Mouse (Mus musculus): ENCODE data around the gene C2cd5.
"Not testable (repeated sequence)": the region's sequence is repeated elsewhere in the genome, so short reads cannot be mapped to it uniquely, and the experiment has no call there.

The C2cd5 gene

DNA sequence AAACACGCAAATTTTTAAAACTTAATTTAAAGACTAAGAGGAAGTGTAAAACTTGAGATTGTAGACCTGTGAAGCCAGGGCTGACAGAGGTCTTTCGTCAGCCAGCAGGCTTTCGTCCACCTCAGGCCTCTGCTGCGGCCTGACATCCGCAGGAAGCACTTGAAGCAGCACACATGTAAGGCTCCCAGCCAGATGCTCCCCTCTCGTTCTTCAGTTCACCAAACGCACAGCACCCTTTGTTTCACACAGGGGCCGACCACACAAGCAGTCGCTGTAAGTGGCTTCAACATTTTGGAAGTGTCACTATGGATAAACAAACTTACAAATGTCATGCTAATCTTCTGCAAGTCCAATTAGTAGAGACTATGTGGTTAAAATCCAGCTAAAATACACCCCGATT is 72.5 kb downstream of the C2cd5 start:
- no peak for DNase-seq (ENCODE audit: low read depth in 1 of 2, low spot score in 2 of 2)

DNA sequence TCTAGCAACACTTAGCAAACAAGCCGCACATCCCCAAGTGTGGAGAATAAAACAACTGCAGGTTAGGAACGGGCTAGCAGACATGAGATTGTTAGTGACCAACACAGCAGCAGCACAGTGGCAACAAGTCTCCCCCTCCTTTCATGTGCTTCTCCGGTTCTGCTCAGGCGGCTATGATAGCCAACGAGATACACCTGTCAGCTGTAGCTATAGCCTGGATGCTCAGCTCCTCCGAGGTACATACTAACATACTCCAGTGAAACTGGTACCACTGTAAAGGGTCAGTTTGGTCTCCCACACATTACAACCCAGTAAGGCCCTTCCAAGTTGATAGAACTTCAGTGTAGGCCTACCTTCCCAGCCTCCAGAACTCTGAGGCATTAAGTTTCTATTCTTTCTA is 76.2 kb downstream of the C2cd5 start:
- no peak for DNase-seq (ENCODE audit: low read depth in 1 of 2, low spot score in 2 of 2)

DNA sequence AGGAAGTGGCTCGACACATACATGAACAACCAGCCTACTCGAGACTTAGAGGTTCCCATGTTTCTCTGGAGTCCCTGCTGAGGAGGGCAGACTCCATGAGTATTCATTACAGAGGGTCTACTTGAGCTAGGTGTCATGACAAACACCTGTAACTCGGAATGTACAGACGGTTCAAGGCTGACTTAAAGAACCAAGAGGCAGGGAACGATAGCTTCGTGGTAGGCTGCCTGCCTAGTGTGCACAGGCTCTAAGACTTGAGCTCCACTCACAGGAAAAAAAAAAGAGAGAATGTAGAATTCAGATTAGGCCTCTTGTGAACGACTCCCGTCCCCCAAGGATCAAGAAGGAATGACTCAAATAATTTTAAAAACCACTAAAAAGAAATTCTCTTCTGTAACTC is 78.2 kb downstream of the C2cd5 start:
- DNase-seq (ENCODE audit: low read depth in 1 of 2, low spot score in 2 of 2), result no peak

DNA sequence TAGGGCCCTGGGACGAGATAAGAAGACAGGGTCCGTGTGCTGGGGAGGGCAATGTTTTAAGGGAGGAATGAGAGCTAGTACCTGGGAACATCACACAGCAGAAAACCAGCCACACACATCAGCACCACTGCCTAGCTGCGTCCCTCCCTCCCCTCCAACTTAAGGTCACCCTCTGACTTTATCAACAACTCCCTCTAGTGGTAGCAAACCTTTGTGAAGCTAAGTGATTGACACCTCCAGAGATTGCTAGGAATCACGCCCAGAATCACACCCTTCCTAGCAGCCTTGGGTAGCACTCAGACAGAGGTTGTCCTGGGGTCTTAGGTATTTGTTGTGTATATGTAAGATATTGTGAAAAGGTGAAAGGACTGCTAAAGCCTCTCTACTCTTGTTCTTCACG is 79.3 kb downstream of the C2cd5 start:
- no peak for DNase-seq (ENCODE audit: low read depth in 1 of 2, low spot score in 2 of 2)

DNA sequence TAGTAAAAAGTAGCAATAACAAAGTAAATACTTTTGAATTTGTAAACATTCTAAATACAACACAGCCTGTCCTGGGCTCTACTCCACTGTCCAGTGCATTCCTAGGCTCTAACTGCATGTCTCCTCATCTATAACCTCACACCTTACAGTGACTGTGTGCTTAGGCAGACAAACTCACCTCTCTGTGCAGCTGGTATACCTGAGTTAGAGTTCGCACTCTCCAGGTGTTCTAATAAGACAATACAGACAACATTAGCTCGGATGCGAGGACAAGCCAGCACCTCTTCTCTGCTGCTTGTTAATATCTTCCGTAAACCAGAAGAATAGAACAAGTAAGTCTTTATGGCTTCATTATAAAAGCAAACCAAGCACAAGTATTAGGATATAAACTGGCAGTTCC is 79.8 kb downstream of the C2cd5 start:
- DNase-seq (ENCODE audit: low read depth in 1 of 2, low spot score in 2 of 2), result no peak

DNA sequence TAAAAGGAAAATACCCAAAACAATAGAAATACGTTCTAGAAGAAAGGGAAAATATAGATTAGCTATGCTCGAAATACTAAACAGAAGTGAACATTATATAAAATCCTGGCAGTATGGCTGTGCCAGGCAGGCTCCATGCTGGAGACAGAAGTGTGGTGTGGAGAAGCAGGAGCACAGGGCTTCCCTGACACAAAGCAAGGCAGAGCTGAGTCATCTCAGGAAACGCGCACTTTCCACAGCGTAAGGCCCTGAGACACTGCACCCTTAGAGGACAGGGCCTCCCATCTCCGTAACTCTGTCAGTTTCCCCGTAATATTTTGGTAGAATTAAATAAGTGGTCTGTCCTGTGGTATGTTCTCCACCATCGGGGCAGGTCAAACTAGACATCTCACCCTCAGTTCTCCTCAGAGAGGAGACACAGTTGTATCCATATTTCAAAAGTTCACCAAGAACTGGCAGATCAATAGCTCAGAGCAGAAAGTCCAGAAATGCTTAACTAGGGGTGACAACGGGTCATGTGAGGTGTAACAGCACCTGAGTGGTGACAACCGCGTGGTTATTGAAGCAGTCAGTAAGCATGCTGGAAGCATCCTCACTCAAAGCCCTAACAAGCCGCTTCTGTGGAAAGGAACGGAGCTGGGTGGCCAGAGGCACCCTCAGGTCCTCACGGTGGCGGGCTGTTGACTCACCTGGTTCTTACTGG is 87.3 kb downstream of the C2cd5 start:
- no peak for DNase-seq (ENCODE audit: low read depth in 1 of 2, low spot score in 2 of 2)

DNA sequence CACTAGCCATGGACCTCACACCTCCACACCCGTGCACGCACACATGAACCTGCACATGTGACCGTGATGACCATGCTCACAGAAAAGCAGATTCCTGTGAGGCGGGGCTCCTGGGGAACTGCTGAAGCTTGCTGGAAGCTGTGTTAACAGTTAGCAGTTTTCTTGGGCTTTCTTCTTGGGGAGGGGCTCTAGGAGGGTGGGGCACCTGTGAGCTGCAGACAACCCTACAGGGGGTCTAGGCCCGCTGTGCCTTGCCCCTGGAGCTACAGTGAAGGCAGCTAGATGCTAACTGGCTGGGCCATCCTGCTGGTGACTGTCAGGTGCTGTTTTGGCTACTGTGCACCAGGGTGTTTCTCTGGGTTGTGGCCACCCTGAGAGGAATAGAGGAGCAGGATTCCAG is 91.1 kb downstream of the C2cd5 start:
- DNase-seq (ENCODE audit: low read depth in 1 of 2, low spot score in 2 of 2), result no peak

DNA sequence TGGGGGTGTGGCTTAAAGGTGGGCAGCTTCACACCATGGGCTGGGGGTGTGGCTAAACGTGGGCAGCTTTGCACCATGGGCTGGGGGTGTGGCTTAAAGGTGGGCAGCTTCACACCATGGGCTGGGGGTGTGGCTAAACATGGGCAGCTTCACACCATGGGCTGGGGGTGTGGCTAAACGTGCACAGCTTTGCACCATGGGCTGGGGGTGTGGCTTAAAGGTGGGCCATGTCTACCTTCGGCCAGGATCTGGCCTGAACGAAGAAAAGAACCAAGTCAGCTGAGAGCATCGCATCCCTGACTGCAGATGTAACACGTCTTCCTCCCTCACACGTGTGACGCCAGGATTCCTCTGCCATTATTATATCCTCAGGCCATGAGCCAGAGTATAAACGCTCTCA is 94.7 kb downstream of the C2cd5 start:
- not testable (repeated sequence) for DNase-seq (ENCODE audit: low read depth in 1 of 2, low spot score in 2 of 2)

DNA sequence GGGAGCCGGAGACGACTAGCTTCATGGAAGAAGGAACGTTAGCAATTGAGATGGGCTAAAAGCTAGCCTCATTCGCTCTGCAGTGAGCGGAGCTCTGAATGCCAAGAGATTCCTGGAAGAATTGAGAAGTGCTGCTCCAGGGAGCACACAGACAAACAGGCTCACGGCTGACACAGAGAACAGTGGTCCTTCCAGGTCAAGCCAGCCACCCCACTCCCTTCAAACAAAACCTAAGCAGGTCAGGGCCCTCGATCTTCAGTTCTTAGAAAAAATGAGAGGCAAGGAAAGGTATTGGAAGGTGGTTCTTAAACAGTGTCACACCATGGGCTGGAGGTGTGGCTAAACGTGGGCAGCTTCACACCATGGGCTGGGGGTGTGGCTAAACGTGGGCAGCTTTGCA is 95.1 kb downstream of the C2cd5 start:
- DNase-seq (ENCODE audit: low read depth in 1 of 2, low spot score in 2 of 2), result no peak

DNA sequence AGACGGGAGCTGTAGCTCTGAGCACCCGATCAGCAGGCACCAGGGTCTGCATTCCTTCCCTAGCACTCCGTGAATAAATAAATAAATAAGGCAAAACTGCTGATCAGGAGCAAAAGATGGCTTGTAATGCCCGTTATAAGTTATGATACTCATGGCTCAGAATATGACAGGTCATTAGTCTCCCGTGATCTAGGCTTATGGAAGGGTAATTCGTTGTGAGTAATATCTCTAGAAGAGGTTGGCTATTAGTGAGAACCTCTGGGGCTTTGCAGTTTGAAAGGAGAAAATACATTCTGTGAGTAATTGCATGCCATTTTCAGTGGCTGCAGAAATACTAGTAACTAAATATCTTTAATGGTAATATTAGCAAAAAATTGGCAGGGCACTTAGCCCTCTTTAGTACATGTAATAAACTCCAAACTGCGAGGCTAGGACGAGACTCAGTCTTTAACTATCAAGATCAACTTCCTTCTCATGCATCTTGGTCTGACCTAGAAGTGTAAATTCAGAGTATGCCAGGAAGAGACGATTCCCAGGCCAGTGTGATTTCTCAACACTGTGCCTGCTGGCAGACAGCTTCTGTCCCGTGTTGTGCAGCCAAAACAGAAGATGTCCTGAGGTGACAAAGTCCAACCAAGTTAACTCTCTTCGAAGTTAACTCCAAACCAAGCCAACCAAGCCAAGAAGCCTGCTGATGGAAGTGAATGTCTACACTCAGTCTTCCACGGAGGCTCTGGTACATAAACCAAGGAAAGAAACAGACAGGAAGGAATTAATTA is 101.5 kb downstream of the C2cd5 start:
- no peak for DNase-seq (ENCODE audit: low read depth in 1 of 2, low spot score in 2 of 2)

DNA sequence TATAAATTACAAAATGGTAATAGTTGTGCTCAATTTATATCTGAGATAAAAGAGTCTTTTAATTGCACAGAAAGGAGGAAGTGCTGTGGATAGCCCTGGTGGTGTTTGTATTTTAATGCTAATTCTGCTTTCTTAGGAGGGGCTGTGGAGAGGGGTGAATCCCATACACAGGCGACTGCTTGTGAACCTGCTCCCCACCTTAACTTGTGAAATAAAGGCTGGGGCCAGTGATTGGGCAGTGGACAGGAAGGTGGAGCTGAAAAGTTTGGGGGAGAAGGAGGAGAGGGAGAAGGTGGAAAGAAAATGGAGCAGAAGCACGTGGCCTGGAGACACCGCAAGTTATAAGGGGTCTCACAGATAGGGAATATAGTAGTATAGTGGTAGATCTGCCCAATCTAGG is 103.1 kb downstream of the C2cd5 start:
- no peak for DNase-seq (ENCODE audit: low read depth in 1 of 2, low spot score in 2 of 2)

DNA sequence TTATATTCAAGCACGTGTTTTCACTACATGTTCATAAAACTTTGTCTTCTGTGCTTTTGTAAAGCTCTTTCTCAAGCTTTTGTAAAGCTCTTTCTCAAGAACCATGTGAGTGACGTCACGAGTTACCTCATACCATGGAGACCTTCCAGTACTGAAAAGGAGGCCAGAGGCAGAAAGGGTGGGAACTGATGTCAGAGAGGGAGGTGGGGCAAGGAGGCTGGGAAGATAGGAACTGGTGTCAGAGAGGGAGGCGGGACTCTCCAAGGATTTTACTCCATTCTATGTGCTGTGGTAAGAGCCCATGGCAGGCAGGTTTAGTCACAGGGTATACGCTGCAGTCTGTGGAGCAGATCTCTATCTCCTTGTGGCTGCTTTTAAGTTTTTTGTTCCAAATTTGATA is 104.4 kb downstream of the C2cd5 start:
- DNase-seq (ENCODE audit: low read depth in 1 of 2, low spot score in 2 of 2), result no peak

DNA sequence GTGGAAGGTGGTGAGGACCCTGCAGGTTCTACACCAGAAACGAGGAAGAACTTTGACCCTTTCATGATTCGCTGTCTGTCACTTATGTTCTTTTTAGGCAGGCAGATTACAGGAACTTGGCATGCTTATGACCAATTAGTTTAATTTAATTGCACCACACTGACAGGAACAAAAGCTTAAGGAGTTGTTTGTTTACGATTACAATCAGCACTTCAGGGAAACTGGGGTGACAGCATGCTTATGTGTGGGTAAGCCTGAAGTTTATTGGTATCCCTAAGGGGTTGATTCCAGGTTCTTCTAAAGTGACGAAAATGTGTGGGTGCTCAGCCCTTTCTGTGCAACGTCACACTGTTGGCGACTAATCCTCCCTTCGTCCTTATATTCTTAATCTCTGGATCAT is 105.1 kb downstream of the C2cd5 start:
- DNase-seq (ENCODE audit: low read depth in 1 of 2, low spot score in 2 of 2), result no peak

DNA sequence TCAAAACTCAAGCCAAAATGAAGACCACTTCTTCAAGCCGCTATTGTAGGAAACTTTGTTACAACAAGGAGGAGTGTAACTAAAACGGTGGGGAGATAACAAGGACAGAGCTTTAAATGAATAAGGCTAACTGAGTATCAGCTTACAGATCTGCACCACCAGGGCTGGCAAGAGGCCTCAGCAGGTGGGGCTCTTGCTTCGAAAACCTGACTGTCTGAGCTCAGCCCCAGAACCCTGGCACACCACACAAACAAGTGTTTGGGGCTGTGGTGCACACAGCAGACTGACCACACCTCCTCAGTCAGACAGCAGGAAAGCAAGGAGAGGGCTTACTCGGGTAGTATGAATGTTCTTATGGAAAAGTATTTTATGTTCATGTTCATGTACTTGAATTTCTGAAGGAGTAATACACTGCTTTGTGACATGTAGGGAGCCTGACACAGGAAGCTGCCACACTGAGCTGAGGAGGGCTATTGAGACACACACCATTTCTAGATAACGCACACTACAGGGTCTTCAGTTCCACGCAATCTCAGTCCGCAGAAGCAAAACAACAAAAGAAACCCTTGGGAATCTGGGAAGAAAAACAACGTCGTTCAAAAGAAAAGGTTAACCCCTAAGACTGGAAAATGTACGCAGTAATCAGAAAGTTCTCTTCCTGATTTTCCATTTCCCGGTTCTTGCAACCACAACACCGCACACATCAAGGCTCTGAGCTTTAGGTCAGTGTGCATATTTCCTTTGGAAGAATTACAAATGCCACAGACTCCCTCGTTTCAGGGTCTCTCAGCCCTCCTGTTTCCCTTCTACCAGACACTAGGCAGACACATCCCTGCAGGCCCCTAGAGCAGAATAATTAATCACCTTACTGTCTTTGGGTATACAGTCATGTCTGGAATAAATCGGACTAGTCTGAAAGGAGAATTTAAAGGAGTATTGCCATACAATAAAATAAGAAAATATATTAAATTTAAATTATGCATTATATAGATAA is 105.9 kb downstream of the C2cd5 start:
- no peak for DNase-seq (ENCODE audit: low read depth in 1 of 2, low spot score in 2 of 2)

DNA sequence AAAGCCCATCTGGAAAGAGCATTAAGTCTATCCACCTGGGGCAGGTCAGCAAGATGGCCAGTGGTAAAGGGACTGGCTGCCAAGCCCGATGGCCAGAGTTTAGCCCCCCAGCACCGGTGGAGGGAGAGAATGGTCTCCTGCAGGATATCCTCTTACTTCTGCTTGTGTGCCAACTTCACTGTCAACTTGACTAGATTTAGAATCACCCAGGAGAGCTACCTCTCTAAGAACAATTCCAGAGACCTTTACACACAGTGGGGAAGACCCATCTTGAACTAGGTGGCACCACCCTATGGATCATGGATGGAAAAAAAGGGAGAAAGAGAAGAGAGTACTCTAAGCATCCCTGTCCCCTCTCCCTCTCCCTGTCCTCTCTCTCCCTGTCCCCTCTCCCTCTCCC is 107.0 kb downstream of the C2cd5 start:
- DNase-seq (ENCODE audit: low read depth in 1 of 2, low spot score in 2 of 2), result no peak

DNA sequence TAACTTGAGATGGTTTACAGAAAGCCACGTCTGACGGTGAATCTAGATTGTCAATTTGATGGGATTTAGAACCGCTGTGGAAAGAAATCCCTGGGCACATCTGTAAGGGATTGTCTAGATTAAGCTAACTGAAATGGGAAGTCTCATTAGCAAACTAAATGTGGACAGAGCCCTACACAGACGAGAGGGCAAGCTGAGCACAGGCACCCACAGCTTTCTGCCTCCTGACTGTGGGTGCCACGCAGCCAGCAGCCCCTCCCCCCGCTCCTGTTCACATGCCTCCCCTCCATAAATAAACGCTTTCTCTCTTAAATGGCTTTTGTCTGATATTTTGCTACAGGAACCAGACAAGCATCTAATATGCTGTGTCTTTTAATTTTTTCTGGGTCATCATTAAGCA is 107.8 kb downstream of the C2cd5 start:
- DNase-seq (ENCODE audit: low read depth in 1 of 2, low spot score in 2 of 2), result no peak

DNA sequence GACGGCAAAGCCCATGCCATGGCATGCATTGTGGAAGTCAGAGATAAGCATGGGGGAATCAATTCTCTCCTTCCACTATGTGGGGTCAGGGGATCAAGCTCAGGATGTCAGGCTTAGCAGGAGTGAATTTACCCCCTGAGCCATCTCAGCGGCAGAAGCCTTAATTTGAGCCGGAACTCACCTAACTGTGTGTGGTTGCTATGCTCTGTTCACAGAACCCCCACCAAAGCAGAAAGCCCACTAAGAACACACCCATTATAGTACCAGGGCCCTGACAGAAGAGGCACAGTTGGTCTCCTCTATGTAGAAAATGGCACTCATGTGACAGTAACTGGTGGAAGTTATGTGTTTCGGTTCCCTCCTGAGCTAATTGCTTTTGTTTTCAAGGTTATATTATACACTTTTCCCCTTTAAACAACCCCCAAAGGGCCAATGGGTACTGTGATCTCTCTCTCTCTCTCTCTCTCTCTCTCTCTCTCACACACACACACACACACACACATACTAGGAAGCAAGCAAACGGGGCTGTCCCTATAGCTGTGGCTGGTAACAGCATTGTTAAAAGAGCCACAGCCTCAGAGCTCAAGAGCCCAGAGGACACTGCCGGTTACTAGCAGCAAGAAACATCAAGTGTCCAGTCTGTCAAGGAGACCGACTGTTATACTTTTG is 108.4 kb downstream of the C2cd5 start:
- DNase-seq (ENCODE audit: low read depth in 1 of 2, low spot score in 2 of 2), result no peak

DNA sequence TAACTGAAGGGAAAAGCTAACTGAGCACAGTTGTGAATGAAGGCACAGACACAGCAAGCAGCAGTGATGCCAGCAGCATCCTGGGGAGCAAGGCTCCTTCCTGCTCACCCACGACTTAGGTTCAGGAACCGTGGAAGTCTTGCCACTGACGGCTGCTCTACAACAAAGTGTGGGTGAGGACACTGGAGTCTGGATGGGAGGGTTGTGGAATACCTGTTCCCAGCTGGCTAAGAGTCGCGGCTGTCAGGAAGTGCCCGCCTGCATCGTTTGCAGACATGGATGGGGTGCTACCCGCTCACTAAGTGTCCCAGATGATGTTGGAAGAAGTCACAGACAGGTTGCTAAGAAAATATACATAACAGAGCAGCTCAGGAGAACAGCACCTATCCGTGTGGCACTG is 109.4 kb downstream of the C2cd5 start:
- no peak for DNase-seq (ENCODE audit: low read depth in 1 of 2, low spot score in 2 of 2)

DNA sequence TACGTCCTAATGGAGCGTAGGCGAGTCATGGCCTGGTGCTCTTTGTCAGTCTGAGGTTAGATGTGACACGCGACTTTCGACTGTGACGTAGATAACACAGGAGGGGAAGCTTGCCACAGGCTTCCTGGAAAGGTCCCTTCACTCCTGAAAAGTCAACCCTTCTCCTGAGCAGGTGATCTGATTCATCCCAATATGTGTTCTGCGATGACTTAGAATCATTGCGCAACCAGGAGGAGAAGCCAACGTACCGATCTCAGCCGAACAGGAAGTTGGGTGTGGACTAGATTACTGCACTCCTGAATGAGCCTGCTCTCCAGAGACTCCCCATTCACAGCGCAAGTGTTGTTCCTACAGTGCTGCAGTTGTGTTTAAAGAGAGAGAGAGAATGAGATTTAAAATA is 110.4 kb downstream of the C2cd5 start:
- peak in 1 of 2 experiments; percentile 13 for DNase-seq (ENCODE audit: low read depth in 1 of 2, low spot score in 2 of 2)

DNA sequence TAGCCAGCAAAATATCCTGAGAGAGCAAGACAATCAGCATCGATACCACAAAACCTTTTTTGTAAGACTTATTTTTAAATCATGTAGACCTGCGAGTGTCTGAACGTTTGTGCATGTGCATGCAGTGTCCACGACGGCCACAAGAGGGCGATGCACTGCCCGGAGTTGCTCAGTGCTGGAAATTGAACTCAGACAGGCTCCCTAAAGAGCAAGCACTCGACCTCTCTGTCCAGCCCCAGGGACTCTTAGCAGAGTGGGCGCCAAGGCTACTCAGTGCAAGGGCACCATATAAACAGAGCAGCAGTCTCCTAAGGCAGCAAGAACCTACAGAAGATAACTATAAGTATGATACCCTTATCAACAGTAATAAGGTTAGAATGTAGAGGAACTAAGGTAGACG is 111.2 kb downstream of the C2cd5 start:
- DNase-seq (ENCODE audit: low read depth in 1 of 2, low spot score in 2 of 2), result peak; percentile 19 to 43

DNA sequence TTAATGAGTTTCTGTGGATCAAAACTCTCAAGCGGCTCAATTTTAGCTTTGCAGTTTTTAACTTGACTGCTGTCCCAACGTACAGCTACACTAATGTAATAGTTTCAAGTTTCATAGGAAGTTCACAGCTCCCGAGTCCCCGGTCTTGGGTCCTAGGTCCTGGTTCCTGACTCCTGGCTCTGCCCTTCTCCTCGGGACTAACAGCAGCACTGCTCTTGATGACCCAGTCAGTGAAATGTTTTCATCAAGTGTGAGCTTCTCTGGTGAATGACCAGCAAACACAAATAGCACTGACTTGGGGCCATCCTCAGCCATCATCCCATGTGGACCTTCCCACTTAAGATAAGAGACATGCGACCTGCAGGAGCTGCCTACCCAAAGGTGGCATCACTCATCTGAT is 111.7 kb downstream of the C2cd5 start:
- no peak for DNase-seq (ENCODE audit: low read depth in 1 of 2, low spot score in 2 of 2)
